Mouse (Mus musculus): ENCODE data around the gene Olfr606.
"Not testable (repeated sequence)": the region's sequence is repeated elsewhere in the genome, so short reads cannot be mapped to it uniquely, and the experiment has no call there.

Gene Olfr606

DNA sequence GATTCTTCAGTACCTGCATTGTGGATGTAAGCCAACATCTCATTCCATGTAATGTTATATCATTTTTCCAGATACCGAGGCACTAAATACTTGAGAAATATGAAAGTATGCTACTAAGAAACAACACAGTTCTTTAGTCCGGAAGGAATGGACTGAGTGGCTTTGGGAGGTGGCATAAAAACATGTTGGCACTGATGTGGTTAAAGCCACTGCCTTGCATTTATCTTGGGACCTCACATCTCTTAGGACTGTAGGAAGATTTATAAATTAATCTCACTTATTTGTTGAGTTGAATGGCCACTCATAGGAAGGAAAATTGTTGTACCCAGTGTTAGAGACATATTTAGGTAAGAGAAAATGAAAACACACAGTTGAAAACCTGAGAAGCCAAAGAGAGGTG, at the start of gene Olfr606:
Gene Olfr606 (plus strand): TSS at position 301 of the 400 bp plus-strand sequence.
- no peak for DNase-seq

DNA sequence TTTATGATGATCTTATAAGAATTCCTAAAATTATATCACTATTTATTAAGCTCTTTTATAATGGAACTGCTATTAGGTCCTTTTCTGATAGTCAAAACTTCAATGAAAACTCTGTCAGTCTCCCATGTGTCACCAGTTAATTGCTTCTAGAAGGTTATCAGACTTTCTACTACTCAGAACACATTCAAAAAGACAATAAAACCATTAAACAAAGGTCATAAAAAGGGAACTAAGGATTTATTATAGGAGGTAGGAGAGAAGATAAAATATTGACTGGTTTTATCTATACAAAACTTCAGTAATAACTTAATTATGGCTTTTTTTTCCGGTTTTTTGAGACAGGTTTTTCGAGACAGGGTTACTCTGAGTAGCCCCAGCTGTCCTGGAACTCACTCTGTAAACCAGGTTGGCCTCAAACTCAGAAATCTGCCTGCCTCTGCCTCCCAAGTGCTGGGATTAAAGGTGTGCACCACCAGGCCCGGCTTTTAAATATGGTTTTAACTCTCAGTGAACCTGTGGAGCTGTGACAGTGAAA, 42.3 kb upstream of the Olfr606 start:
- not testable (repeated sequence) for DNase-seq

DNA sequence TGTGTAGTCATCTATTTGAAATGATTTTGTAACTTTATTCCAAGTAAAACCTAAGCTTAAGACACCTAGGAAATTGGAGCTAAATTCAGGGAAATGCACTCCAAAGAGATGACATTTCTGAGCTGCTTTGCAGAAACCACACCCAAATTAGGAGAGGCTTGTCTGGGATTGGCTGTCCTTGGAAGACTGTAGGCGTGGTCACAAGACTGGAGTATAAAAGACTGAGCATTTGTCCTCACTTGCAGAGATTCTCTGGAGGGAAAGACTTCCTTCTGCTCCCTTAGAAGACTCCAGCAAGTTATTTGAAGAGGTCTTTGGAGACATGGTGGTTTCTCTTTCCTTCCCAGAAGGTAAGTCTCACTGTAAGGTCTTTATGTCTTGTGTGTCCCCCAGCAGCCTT, 34.1 kb upstream of the Olfr606 start, which contains the start of gene Usp17lc:
Gene Usp17lc (plus strand): TSS at position 301 of the 400 bp plus-strand sequence.
- DNase-seq, result not testable (repeated sequence)

DNA sequence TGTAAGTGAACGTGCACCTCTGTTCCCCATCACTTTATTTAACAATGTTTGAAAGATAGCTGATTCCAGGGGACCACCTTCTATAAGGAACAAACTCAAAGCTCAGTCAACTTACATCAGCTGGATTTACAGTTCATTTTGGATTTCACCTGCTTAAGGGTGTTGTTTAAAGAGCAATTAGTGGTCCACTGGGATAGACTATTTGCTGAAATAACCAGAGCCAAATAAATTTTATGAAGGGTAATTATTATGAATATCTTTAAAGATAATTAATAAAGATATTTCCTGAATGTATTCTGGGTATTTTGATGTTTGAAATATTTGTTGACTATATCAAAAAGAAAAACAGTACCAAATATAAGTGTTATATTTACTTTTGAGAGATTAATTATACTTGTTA, 3.5 kb upstream of the Olfr606 start, which contains the start of gene Olfr605:
Gene Olfr605 (minus strand): TSS at position 101 of the 400 bp plus-strand sequence.
- DNase-seq, result no peak

DNA sequence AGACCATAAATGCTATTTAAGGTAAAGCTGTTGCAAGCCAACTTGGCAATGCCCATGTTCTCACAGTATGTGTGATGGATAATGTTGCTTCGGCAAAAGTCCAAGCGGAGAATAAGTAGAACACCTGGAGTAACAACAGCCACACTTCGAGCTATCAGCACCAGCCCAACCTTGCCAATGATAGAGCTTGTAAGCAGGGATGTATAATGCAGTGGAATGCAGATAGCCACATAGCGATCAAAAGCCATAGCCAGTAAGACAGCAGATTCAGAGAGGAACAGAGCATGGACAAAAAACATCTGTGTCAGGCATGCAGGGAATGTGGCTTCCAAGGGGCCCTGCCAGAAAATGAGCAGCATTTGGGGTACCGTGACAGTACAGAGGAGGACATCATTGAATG, 11.7 kb downstream of the Olfr606 start:
- DNase-seq, result no peak

DNA sequence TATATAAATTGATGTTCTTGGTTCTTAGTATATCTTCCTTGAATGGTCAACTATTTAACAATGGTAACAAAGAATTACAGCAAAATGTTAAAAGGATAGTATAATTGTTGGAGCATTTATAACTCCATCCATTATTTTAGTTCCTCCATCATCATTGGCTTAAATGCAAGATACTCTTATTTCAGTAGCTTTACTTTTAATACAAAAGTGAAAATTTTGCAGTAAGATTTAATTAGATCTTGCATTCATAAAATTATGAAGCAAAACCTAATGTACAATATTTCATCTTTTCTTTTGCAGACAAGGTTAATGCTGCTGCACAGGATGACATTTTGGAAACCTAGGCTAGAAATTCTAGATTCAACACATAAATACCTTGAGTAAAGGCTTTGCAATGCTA, 20.7 kb downstream of the Olfr606 start, which contains the start of gene Olfr608:
Gene Olfr608 (plus strand): TSS at position 301 of the 400 bp plus-strand sequence.
- no peak for DNase-seq

DNA sequence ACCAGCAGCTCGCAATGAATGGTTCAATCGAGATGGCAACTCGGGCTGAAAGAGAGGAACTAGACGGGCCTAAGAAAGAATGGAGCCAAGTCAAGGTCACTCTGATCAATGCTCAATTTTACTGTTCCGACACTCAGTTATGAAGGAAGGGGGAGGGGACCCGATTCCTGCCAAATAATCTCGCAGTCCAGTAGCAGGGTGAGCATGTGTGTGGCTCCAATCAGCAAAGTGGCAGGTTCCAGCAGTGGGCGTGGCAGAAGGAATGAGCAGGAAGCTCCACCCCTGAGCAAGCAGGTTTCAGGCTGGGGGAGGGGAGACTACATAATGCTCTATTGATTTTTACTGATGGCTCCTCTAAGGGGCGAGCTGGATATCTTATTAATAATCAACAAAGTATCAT, 28.3 kb downstream of the Olfr606 start:
- DNase-seq, result not testable (repeated sequence)

DNA sequence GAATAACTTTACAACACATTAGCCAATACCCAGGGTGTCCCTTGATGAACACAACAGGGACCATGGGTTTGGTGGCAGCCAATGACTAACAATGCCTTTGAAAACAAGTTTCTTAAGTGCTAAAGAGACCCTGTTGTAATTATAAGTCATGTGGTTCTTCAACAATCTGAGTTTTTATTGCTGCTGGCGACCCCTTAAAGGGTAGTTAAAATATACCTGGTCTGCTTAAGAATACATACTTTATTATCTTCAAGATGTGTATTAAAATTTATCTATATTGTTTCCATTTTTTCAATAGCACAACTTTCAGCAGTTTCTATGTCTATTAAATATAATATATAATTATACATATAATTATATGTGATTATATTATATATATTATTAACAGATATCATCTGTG, 49.1 kb downstream of the Olfr606 start, which contains the start of gene Olfr609:
Gene Olfr609 (minus strand): TSS at position 101 of the 400 bp plus-strand sequence.
- no peak for DNase-seq
